Mouse (Mus musculus): ENCODE measurements around the gene Tnp2. TPM values are rescaled to one million over a fixed set of nuclear protein-coding genes. Genes with fewer than 3 reads are reported as not detected.

Gene Tnp2
- total RNA-seq, 1 experiment from 2014 or later, result not detected

DNA sequence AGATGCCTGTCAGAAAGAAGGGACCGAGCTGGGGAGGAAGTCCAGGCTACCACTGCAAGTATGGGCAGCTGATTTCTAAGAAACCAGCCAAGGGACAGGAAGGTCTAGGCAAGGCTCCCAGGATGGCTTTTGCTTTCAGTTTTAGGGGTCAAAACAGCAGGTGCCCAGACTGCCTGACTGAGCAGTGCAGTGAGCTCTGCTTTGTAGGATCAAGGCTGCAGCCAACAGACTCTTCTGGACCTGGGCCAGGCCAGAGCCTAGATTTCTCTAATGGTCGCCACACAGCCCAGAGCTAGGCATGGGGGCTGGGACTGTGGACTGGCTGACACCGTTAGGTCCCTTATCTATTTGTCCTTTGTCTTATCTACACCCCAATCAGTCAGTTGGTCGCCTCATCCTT, 13.7 kb downstream of the Tnp2 start:
- no peak for ATAC-seq (ENCODE audit: extremely low read depth, insufficient number of reproducible peaks, low FRiP score, poor library complexity, severe bottlenecking)

DNA sequence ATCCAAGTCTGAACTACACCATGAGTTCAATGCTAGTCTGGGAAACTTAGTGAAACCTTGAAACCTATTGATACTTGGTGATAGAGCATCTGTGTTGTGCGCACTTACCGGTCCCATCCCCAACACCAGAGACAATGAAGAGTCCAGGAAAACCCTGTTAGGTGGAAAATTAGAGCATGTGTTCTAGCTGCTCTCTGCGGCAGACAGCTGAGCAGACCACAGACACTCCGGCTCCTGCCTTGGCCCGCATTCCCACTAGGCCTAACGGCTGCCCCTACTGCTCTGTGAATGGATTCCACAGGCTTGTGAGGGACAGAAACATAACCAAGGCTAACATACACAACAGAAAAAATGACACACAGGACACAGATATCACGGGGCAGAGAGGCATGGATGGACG, 14.9 kb downstream of the Tnp2 start:
- ATAC-seq (ENCODE audit: extremely low read depth, insufficient number of reproducible peaks, low FRiP score, poor library complexity, severe bottlenecking), result no peak

DNA sequence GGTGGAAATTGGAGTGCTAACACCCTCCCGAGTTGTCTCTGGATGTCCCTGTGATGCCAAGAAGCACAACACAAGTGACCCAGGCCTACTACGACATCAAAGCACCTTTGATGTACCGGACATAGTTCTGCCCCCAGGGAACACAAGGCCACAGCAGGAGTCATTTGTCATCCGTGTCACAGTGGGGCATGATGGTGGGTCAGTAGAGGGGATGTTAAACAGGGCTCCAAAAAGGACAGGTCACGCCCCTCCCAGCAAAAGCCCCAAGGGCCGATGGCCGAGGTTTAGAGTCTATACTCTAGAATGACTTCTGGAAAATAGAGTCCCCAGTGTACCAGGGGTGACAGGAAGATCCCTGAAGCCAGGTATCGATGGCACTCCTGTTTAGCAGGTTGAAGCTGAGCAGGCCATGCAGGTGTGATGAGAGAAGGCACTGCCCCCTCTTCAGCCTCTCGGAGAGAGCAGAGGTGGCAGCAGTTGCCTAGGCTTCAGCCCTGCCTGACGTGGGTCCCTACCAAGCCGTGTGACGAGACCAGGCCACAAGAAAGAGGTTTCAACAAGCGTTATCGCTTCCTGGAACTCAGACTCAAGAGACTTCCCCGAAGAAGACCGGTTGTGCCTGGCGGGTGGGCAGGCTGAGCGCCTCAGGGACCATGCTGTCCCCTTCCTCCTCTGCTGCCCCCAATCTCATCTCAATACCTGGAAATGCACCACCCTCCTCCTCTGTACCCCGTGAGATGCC, 16.5 kb downstream of the Tnp2 start:
- peak; percentile 44; the same call in 1 of the 2 replicates for ATAC-seq (ENCODE audit: extremely low read depth, insufficient number of reproducible peaks, low FRiP score, poor library complexity, severe bottlenecking)

DNA sequence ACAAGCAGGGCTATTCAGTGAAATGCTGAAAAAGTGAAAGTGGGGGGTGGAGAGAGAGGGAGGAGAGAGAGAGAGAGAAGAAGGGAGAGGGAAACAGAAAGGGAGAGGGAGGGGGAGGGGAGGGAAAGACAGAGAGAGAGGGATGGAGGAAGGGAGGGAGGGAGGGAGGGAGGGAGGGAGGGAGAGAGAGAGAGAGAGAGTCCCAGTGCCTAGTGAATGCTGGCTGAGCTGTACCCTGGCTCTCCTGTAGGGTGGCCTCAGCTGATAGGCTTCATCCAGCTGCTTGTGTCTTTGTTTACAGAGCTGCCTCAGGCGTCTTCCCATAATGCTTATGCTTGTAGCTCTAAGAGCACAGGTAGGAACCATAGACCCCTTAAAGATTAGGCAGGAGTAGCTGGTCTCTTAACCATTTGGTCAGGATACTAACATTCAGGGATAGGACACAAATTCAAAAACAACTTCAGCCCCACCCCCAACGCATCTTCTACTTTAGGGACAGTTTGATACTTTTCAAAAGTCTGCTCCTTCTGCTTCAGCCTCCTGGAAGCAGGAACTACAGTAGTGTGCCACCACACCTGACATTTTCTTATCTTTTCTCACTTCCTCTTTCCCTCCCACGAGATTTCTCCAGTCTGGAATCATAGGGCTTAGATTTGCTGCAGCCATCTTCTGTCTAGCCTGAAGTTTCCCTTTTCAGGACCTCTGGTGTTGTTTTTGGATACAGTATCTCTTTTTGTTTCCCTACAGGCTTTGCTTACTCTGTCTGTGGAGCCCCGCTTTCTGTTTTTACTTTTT, 17.7 kb downstream of the Tnp2 start:
- no peak for ATAC-seq (ENCODE audit: extremely low read depth, insufficient number of reproducible peaks, low FRiP score, poor library complexity, severe bottlenecking)

DNA sequence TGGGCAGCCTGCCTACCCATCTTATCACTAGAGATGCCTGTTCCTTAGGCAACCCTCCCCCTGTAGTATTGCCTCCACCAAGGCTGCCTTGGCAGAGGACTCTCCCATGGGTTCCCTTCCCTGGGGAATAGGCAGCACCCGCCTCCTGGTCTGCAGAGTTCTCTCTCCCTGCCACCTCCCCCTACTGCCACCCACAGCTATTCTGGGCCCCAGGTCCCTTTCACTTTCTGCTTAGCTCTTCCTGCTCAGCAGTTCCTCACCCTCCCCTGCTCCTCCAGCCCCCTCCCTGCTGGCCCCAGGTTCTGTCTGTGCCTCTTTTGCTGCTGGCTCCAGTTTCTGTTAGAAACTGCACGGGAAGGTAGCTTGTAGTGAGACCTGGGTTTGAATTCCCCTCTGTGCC, 18.8 kb downstream of the Tnp2 start:
- ATAC-seq (ENCODE audit: extremely low read depth, insufficient number of reproducible peaks, low FRiP score, poor library complexity, severe bottlenecking), result peak; percentile 54

DNA sequence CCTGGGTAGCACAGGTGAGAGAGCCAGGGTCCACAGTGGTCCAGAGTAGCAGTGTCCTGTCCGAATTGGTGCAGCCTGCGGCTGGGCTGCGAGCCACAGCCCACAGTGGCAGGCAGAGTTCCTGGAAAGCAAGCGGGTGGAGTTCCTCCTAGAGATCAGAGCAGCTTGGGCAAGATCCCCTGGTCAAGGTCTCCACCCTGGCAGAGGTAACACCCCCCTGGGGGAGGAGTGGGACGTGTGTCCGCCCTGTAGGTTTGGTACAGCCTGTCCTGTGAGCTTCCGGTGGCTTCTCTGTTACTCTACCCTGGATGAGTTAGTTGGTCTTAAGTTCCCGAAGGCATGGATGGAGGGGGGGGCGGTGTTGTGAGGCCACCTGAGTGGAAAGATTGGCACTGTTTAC, 19.6 kb downstream of the Tnp2 start:
- ATAC-seq (ENCODE audit: extremely low read depth, insufficient number of reproducible peaks, low FRiP score, poor library complexity, severe bottlenecking), result peak; percentile 31; the same call in 1 of the 2 replicates

DNA sequence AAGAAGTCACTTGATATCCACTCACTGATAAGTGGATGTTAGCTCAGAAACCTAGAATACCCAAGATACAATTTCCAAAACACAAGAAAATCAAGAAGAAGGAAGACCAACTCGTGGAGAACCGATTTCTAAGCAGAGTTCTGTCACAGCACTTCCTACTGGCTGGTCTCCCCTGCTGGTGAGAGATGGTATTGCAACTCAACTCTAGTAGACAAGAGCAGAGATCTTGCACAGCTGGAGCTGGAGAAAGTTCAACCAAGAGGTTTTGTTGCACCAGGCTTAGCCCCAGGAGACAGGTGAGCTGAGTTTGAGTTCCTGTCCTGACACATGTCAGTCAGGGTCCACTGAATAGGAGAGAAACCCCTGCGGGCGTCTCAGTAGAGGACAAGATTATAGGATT, 21.3 kb downstream of the Tnp2 start:
- peak; percentile 50 for ATAC-seq (ENCODE audit: extremely low read depth, insufficient number of reproducible peaks, low FRiP score, poor library complexity, severe bottlenecking)

DNA sequence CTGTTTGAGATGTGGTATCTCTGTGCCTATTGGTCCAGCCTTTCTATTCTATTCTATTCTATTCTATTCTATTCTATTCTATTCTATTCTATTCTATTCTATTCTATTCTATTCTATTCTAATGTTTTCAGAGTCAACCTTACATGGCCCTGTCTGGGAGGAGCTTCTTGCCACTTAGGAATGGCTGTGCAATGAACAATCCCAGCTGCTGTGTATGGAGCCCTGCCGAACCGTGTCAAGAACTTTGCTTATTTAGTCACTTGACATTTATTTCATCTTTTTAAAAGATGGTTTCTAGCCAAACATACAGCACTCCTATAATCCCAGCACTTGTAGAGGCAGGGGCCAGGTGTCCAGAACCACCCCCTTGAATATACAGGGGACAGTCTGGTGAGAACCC, 24.1 kb downstream of the Tnp2 start:
- no peak for ATAC-seq (ENCODE audit: extremely low read depth, insufficient number of reproducible peaks, low FRiP score, poor library complexity, severe bottlenecking)

DNA sequence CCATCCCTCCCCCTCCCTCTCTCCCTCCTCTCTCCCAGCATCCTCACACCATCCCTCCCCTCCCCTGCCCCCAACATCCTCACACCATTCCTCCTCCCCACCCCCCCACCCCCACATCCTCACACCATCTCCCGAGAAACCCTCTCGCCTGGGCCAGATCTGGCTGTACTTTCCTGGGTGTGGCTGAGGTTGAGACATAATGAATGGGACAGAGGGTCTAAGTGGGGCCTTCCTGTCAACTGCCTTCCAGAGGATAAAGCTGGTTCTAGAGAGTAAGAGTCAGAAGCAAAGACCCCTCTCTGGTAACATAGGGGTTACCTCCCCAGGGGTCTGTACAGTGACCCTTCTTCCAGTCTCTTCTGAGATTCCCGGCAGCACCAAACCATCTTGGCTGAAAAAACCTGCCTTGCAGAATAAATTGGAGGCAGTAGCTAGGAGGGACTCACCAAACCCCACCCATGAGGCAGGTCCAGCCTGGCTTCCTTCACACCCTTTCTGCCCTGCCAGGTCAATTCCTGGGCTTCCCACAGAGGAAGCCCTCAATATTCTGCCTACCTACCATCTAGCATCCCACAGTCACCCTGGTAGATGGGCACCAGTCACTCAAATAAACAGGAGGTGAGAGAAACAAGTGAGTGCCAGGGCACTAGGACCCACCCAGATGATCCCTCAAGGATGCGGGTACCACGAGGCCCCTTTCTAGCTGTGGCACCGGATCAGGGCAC, 24.8 kb downstream of the Tnp2 start:
- ATAC-seq (ENCODE audit: extremely low read depth, insufficient number of reproducible peaks, low FRiP score, poor library complexity, severe bottlenecking), result no peak

DNA sequence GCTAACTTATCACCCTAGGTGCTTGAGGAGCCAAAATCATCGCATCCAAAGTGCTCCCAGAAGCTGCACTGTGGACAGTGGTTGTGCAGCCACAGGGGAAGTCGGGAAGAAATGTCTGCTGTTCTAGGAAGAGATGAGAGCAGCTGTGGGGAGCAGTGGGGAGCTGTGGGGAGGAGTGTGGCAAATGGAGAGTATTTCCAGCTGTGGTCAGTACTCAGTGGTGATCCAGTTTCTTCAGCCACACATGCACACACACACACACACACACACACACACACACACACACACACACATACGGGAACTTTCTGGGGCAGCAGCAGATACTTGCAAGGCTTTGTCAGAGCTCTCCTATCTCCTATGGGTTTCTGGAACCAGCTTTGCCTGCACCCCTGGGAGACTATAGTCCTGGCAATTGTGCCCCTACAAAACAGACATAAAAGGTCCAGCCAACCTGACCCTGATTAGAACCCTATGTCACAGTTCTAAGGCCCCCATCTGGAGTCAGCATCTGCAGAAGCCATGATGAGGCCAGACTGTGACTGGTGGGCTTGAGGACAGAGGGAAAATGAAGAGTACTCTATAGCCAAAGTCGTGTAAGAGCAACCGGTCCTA, 25.8 kb downstream of the Tnp2 start:
- ATAC-seq (ENCODE audit: extremely low read depth, insufficient number of reproducible peaks, low FRiP score, poor library complexity, severe bottlenecking), result no peak

DNA sequence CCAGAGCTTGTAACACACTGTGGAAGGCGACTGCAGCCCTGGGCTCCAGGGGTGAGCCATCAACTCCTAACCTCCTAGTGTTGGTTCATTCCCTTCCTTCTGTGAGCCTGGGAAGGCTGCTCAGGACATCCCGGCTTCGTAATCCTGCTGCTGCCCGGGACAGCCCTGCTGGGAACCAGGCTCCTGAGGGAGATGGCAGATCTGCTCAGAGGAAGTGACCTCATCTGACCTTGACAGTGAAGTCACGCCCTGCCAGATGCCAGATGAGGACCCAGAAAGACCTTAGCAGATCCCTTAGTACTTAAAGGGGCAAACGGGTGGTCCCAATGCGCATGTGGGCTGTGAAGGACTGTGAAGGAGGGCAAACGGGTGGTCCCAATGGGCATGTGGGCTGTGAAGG, 27.3 kb downstream of the Tnp2 start:
- ATAC-seq (ENCODE audit: extremely low read depth, insufficient number of reproducible peaks, low FRiP score, poor library complexity, severe bottlenecking), result no peak

DNA sequence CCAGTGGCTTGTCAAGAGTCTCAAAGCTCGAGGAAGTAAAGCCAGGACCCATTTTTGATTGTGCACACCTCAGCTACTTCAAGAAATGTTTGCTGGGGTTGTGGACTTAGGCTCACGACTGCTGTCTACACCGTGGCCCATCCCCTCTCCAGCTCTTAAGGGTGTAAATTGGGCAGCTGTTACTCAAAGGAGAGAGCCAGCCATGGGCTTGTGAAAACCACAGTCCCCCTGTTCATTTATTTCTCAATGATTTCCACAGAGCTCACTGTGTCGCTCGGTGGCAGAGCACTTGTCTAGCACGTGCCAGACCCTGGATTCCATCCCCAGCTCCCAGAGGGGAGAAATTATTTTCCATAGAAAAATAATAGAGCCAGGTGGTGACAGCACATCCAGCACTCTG, 32.3 kb downstream of the Tnp2 start:
- no peak for ATAC-seq (ENCODE audit: extremely low read depth, insufficient number of reproducible peaks, low FRiP score, poor library complexity, severe bottlenecking)

DNA sequence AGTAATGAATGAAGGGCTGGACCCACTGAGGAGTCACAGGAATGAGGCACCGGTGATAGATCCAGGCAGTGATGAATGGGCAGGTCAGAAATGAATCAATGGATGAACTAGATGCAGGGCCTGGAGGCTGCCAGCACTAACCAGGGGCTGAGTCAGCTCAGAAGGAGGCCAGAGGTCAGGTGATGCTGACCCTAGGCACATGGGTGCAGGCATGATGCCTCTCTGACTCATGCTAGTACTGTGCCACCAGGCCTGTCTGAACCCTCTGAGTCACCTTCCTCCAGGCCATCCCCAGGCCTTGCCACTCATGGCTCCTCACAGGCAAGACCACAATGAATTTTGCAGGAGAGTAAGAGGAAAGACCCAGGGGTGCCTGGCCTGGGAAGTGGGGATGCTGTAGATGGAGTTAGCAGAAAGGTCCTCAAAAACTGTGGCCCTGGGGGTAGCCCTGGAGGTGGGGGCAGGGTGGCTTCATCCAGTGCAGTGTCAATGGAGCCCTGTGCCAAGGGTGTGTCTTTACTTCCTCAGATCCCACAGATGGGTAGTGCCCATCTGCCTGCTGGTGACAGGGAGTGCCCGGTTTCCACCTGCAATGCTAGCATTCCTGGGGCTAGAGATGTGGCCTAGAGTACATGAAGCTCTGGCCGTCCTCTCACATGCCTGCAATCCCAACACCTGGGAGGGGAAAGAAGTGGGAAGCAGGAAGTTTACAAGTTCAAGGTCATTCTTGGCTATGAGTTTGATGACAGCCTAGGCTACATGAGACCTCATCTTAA, 33.8 kb downstream of the Tnp2 start:
- no peak for ATAC-seq (ENCODE audit: extremely low read depth, insufficient number of reproducible peaks, low FRiP score, poor library complexity, severe bottlenecking)

DNA sequence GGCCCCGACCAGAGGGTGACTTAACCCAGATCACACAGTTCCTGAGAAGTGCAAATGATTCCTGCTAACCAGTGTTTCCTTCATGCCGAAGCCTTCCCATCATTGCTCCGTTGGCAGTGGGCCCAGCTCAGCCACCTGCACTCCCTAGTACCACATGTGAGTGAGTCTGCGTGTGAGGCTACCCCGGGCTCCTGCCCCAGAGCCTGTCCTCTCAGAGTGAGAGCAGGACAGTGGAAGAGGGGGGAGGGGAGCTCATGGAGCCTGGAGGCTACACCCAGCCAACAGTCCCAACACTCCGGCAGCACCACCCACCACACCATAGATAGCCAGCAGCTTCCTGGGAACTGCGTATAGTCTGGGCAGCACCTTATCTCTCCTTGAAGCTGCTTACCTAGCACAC, 38.6 kb downstream of the Tnp2 start:
- no peak for ATAC-seq (ENCODE audit: extremely low read depth, insufficient number of reproducible peaks, low FRiP score, poor library complexity, severe bottlenecking)

DNA sequence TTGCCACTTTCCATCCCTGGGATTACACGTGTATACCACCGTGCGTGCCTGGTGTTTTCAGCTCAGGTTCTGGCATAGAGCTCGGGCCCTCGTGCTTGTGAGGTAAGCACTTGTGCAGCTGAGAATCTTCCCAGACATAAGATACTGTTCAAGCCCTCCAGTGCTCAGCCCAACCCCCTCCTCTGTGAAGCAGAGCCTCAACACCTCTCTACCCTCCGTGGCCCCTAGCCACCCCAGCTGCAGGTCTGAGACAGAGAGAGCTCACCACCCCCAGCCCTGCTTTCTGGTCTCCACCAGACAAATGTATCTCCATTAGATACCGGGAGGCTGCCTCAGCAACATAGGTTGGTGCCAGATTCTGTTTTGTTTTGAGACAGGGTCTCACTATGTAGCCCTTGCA, 39.2 kb downstream of the Tnp2 start:
- no peak for ATAC-seq (ENCODE audit: extremely low read depth, insufficient number of reproducible peaks, low FRiP score, poor library complexity, severe bottlenecking)

DNA sequence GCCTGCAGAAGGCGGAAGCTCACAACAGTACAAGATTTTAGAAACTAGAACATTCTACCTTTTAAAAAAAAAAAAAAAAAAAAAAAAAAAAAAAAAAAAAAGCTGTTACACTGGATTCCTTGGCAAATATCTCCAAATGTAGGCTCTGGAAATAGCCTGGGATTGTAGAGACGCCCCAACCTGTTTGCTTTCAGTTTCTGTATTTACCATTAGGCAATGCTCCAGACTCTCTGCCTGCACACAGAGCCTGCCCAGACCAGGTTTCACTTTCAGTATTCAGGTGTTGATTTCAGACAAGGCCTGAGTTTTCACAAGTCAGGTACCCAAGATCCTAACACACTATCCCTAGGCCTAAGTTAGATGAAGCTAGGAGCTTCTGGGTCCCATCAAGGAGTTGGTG, 47.4 kb downstream of the Tnp2 start:
- ATAC-seq (ENCODE audit: extremely low read depth, insufficient number of reproducible peaks, low FRiP score, poor library complexity, severe bottlenecking), result peak; percentile 31; the same call in 1 of the 2 replicates

DNA sequence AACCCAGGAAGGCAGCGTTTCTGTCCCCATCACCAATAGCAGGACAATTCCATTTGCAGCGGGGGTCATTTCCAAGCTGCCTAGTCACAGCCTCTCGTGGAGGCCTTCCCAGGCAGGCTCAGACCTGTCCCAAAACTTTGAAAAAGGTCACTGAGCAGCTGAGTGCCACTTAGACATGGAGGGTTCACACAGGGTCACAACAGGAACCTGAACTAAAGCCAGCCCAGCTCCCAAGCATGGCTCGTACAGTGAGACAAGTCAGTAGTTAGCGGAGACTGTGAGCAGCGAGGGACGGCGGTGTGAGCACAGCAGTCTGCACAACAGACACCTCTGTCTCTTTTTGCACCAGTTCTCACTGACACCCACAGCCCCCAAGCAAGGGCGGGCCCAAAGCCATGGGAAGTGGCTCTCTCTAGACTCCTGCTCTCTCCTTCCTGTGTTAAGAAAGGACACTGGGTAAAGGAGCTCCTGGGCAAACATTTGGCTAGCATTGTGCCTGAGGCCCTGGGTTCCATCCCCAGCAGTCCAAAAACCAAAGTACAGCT, 48.5 kb downstream of the Tnp2 start:
- ATAC-seq (ENCODE audit: extremely low read depth, insufficient number of reproducible peaks, low FRiP score, poor library complexity, severe bottlenecking), result no peak

DNA sequence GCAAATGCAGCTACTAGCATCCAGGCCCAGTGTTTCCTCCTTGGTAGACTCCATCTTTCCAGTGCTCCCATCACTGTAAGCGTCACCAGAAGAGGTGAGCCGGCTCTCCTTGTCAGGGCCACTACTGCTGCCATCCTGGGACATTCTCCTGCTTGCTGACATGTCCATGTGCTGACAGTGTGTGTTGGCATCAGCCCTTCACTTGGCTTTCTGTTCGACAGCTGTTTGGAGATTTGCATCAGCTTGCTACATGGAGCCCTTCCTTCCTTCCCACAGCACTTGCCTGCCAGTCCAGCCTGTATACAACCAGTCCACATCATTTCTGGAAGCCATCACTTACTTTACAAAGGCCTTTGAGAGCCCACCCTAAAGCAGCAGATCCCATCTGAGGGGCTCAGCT, 49.6 kb downstream of the Tnp2 start:
- ATAC-seq (ENCODE audit: extremely low read depth, insufficient number of reproducible peaks, low FRiP score, poor library complexity, severe bottlenecking), result no peak

Measured in neutrophil, adult 5-6 weeks (primary cell).